Mouse (Mus musculus) thymus, postnatal 25 days (tissue): Measurements from ENCODE around the gene Pkn3.
A peak's percentile ranks its signal among the peaks of the same experiment; 100 is the strongest.
"Not testable (repeated sequence)": the region's sequence is repeated elsewhere in the genome, so short reads cannot be mapped to it uniquely, and the experiment has no call there.

Source experiments
- DNase-seq: peaks from one replicate; pipeline ENCODE4 v3.0.0; 2022

Gene Pkn3

GRCm38 (mm10) chr2:30106364-30106763 is 28.9 kb downstream of the Pkn3 start:
- DNase-seq: peak; percentile 76

GRCm38 (mm10) chr2:30107646-30108045 is 30.2 kb downstream of the Pkn3 start:
- no peak for DNase-seq

GRCm38 (mm10) chr2:30108260-30108659 is 30.8 kb downstream of the Pkn3 start:
- DNase-seq: no peak

- DNase-seq: no peak
Measured at GRCm38 (mm10) chr2:30111500-30111899, 34.0 kb downstream of the Pkn3 start.

- no peak for DNase-seq
Measured at GRCm38 (mm10) chr2:30112564-30112963, 35.1 kb downstream of the Pkn3 start.

GRCm38 (mm10) chr2:30119641-30120051 is 42.2 kb downstream of the Pkn3 start:
- DNase-seq: peak; percentile 68

- DNase-seq: no peak
Measured at GRCm38 (mm10) chr2:30120269-30120668, 42.8 kb downstream of the Pkn3 start.

- DNase-seq: no peak
Measured at GRCm38 (mm10) chr2:30122766-30123165, 45.3 kb downstream of the Pkn3 start.

GRCm38 (mm10) chr2:30123729-30124471 is 46.4 kb downstream of the Pkn3 start:
- no peak for DNase-seq

GRCm38 (mm10) chr2:30124472-30125274 is 47.2 kb downstream of the Pkn3 start, which contains the start of gene Zer1:
Zer1 (minus strand) TSS chr2:30124585.
- peak; percentile 93 for DNase-seq

GRCm38 (mm10) chr2:30128789-30129188 is 51.3 kb downstream of the Pkn3 start:
- peak; percentile 41 for DNase-seq

GRCm38 (mm10) chr2:30130156-30130555 is 52.7 kb downstream of the Pkn3 start:
- no peak for DNase-seq

- not testable (repeated sequence) for DNase-seq
Measured at GRCm38 (mm10) chr2:30131240-30131639, 53.8 kb downstream of the Pkn3 start.

- no peak for DNase-seq
Measured at GRCm38 (mm10) chr2:30132801-30133612, 55.5 kb downstream of the Pkn3 start.

GRCm38 (mm10) chr2:30133613-30134377 is 56.3 kb downstream of the Pkn3 start, which contains the start of gene Tbc1d13:
Tbc1d13 (plus strand) TSS chr2:30133746.
- peak; percentile 99 for DNase-seq

- DNase-seq: no peak
Measured at GRCm38 (mm10) chr2:30134378-30134711, 56.9 kb downstream of the Pkn3 start.

- no peak for DNase-seq
Measured at GRCm38 (mm10) chr2:30134928-30135620, 57.6 kb downstream of the Pkn3 start.

- DNase-seq: no peak
Measured at GRCm38 (mm10) chr2:30136458-30136857, 59.0 kb downstream of the Pkn3 start.

GRCm38 (mm10) chr2:30140021-30140420 is 62.5 kb downstream of the Pkn3 start:
- not testable (repeated sequence) for DNase-seq
